Mouse (Mus musculus): ENCODE results near the gene S100a13. TPM values are rescaled to one million over a fixed set of nuclear protein-coding genes. Genes with fewer than 3 reads are reported as not detected.

Gene S100a13
- polyA plus RNA-seq, 1 experiment, result 83.0 TPM

GRCm38 (mm10) chr3:90512948-90513642 lies 1.1 kb upstream of the S100a13 start:
- H3K27ac ChIP-seq (ENCODE audit: control insufficient read depth, insufficient read depth, low read length), result no peak overlapping the region
- 96% methylated on average over 9 of the region's 9 CpGs for WGBS

GRCm38 (mm10) chr3:90514691-90515090 lies 456 bp downstream of the S100a13 start:
- peak; percentile 66 for DNase-seq
- no peaks in the 10 kb centered on the region for H3K36me3 ChIP-seq (ENCODE audit: control insufficient read depth, insufficient read depth, low read length)
- peaks cover 17% of the 10 kb centered on the region for H3K4me1 ChIP-seq (replicated peaks; ENCODE audit: control insufficient read depth, insufficient read depth, low read length)
- peak overlapping the region; percentile 90 for H3K4me3 ChIP-seq (ENCODE audit: control insufficient read depth, insufficient read depth, low read length)
- whole genome bisulfite sequencing, result under 1% methylated on average over 10 of the region's 10 CpGs
- H3K27me3 ChIP-seq (ENCODE audit: control insufficient read depth, insufficient read depth, low read length), result no peaks in the 10 kb centered on the region
- no peak for TF ChIP-seq POLR2A (IDR thresholded peaks at IDR 0.05; ENCODE audit: control insufficient read depth, extremely low read depth, insufficient read depth, low read length, poor library complexity)
- TF ChIP-seq CTCF (IDR thresholded peaks at IDR 0.05; ENCODE audit: borderline replicate concordance, control insufficient read depth, extremely low read depth, insufficient read depth, low read length, poor library complexity), result no peak
- no peak overlapping the region for H3K27ac ChIP-seq (ENCODE audit: control insufficient read depth, insufficient read depth, low read length)

More at GRCm38 (mm10) chr3:90512948-90513642, 1.1 kb upstream of the S100a13 start:
- DNase-seq, result no peak
- H3K27me3 ChIP-seq (ENCODE audit: control insufficient read depth, insufficient read depth, low read length), result no peaks in the 10 kb centered on the region
- peaks cover 17% of the 10 kb centered on the region for H3K4me1 ChIP-seq (replicated peaks; ENCODE audit: control insufficient read depth, insufficient read depth, low read length)
- H3K4me3 ChIP-seq (ENCODE audit: control insufficient read depth, insufficient read depth, low read length), result no peak overlapping the region
- no peaks in the 10 kb centered on the region for H3K36me3 ChIP-seq (ENCODE audit: control insufficient read depth, insufficient read depth, low read length)
- no peak for TF ChIP-seq CTCF (IDR thresholded peaks at IDR 0.05; ENCODE audit: borderline replicate concordance, control insufficient read depth, extremely low read depth, insufficient read depth, low read length, poor library complexity)
- no peak for TF ChIP-seq POLR2A (IDR thresholded peaks at IDR 0.05; ENCODE audit: control insufficient read depth, extremely low read depth, insufficient read depth, low read length, poor library complexity)

GRCm38 (mm10) chr3:90515242-90515641 lies 1.0 kb downstream of the S100a13 start:
- H3K27me3 ChIP-seq (ENCODE audit: control insufficient read depth, insufficient read depth, low read length), result no peaks in the 10 kb centered on the region
- DNase-seq, result no peak
- 12% methylated on average over 1 of the region's 1 CpGs for WGBS
- TF ChIP-seq CTCF (IDR thresholded peaks at IDR 0.05; ENCODE audit: borderline replicate concordance, control insufficient read depth, extremely low read depth, insufficient read depth, low read length, poor library complexity) (no peak), POLR2A (IDR thresholded peaks at IDR 0.05; ENCODE audit: control insufficient read depth, extremely low read depth, insufficient read depth, low read length, poor library complexity) (no peak)
- H3K4me1 ChIP-seq (replicated peaks; ENCODE audit: control insufficient read depth, insufficient read depth, low read length), result peaks cover 17% of the 10 kb centered on the region
- H3K4me3 ChIP-seq (ENCODE audit: control insufficient read depth, insufficient read depth, low read length), result peak overlapping the region; percentile 90
- no peak overlapping the region for H3K27ac ChIP-seq (ENCODE audit: control insufficient read depth, insufficient read depth, low read length)
- H3K36me3 ChIP-seq (ENCODE audit: control insufficient read depth, insufficient read depth, low read length), result no peaks in the 10 kb centered on the region

- no peak for DNase-seq
Measured at GRCm38 (mm10) chr3:90515789-90516188, 1.6 kb downstream of the S100a13 start.

GRCm38 (mm10) chr3:90517711-90518110 lies 3.5 kb downstream of the S100a13 start:
- H3K27me3 ChIP-seq (ENCODE audit: control insufficient read depth, insufficient read depth, low read length), result no peaks in the 10 kb centered on the region
- H3K4me1 ChIP-seq (replicated peaks; ENCODE audit: control insufficient read depth, insufficient read depth, low read length), result peaks cover 17% of the 10 kb centered on the region
- no peak overlapping the region for H3K4me3 ChIP-seq (ENCODE audit: control insufficient read depth, insufficient read depth, low read length)
- H3K27ac ChIP-seq (ENCODE audit: control insufficient read depth, insufficient read depth, low read length), result no peak overlapping the region
- no peaks in the 10 kb centered on the region for H3K36me3 ChIP-seq (ENCODE audit: control insufficient read depth, insufficient read depth, low read length)
- TF ChIP-seq CTCF (IDR thresholded peaks at IDR 0.05; ENCODE audit: borderline replicate concordance, control insufficient read depth, extremely low read depth, insufficient read depth, low read length, poor library complexity) (no peak), POLR2A (IDR thresholded peaks at IDR 0.05; ENCODE audit: control insufficient read depth, extremely low read depth, insufficient read depth, low read length, poor library complexity) (no peak)
- WGBS, result 94% methylated on average over 4 of the region's 4 CpGs
- no peak for DNase-seq

More at GRCm38 (mm10) chr3:90515789-90516188, 1.6 kb downstream of the S100a13 start:
- Histone ChIP-seq H3K4me3 (ENCODE audit: control insufficient read depth, insufficient read depth, low read length) (no peak overlapping the region), H3K27ac (ENCODE audit: control insufficient read depth, insufficient read depth, low read length) (no peak overlapping the region), H3K36me3 (ENCODE audit: control insufficient read depth, insufficient read depth, low read length) (no peaks in the 10 kb centered on the region), H3K4me1 (replicated peaks; ENCODE audit: control insufficient read depth, insufficient read depth, low read length) (peaks cover 17% of the 10 kb centered on the region), H3K27me3 (ENCODE audit: control insufficient read depth, insufficient read depth, low read length) (no peaks in the 10 kb centered on the region)
- 97% methylated on average over 4 of the region's 4 CpGs for WGBS
- TF ChIP-seq CTCF (IDR thresholded peaks at IDR 0.05; ENCODE audit: borderline replicate concordance, control insufficient read depth, extremely low read depth, insufficient read depth, low read length, poor library complexity) (no peak), POLR2A (IDR thresholded peaks at IDR 0.05; ENCODE audit: control insufficient read depth, extremely low read depth, insufficient read depth, low read length, poor library complexity) (no peak)

- Histone ChIP-seq H3K4me1 (replicated peaks; ENCODE audit: control insufficient read depth, insufficient read depth, low read length) (no peaks in the 10 kb centered on the region), H3K27ac (ENCODE audit: control insufficient read depth, insufficient read depth, low read length) (no peak overlapping the region), H3K36me3 (ENCODE audit: control insufficient read depth, insufficient read depth, low read length) (peaks cover 3% of the 10 kb centered on the region; the same call in 1 of the 2 replicates), H3K4me3 (ENCODE audit: control insufficient read depth, insufficient read depth, low read length) (no peak overlapping the region), H3K27me3 (ENCODE audit: control insufficient read depth, insufficient read depth, low read length) (no peaks in the 10 kb centered on the region)
- WGBS, result 81% methylated on average over 4 of the region's 4 CpGs
- no peak for TF ChIP-seq CTCF (IDR thresholded peaks at IDR 0.05; ENCODE audit: borderline replicate concordance, control insufficient read depth, extremely low read depth, insufficient read depth, low read length, poor library complexity)
- TF ChIP-seq POLR2A (IDR thresholded peaks at IDR 0.05; ENCODE audit: control insufficient read depth, extremely low read depth, insufficient read depth, low read length, poor library complexity), result no peak
- DNase-seq, result no peak
Measured at GRCm38 (mm10) chr3:90525421-90525820, 11.2 kb downstream of the S100a13 start.
